8 mouse cellular contexts compared by ENCODE assay signal in the genomic region with DNA sequence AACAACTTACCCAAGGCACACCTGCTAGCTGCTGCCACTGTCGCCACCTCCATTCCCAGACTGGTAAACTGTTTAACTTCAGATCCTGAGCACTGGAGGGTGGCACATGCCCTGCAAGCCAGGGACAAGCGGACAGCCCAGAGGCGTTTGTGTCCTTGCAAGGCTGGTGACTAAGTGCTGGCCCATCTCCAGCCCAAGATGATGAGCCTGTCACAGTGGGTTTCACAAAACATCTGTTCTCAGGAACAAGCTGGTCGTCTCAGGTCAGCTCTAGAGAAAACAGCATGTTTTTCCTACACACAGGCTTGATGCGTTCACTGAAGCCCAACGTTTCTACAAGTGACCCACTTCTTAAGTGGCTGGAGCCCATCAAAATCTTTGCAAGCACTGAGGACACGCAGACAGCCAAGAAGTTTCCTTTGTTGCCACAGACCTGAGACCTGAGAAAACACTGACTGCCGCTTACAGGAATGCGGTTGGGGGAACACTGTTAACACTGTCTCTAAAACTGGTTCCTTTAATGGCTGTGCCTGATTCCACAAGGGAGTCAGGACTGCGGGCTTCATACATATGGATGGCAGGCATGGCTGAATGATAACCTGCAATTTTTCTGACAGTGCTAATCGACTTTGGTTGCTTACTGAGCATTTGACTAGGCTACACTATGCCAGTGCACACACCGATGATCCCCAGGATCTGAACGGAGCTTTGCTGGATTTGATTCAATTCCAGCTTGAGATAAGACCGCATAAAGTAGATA.
DNase-seq lines count a peak whose midpoint lies in the region; ATAC-seq lines count a peak whose summit lies in the region.
"Had no signal": no experiment of that assay in that cellular context is flagged by ENCODE, and none has a peak within 500 bp of the region (broad histone marks: within the 10 kb centered on the region; RNA-seq: fewer than 3 reads in every experiment).

No protein-coding gene starts in this region.

- no peak for ATAC-seq in activated CD4-positive, CD25-positive, alpha-beta regulatory T cell, adult 4 months
- ATAC-seq: intestine, embryonic 16.5 days had no signal

- peak; percentile 16 for DNase-seq in kidney, postnatal 14 days
- no peak for DNase-seq in kidney, adult 18-20 months
- DNase-seq in right cerebral cortex, postnatal 36 days (ENCODE audit: low spot score in 2 of 2) = peak; percentile 13 to 28
- no peak for DNase-seq in right cerebral cortex, postnatal 25 days
- peak; percentile 71 for DNase-seq in brain, adult 2 months (ENCODE audit: low read depth, low spot score)
- DNase-seq in embryo, embryonic 10 days (ENCODE audit: low spot score) = no peak

Comparison
In these comparisons a context has a peak if more than half of its experiments do, and no peak if none do; other contexts are left out.
1. DNase-seq: peak in kidney, postnatal 14 days (single experiment), right cerebral cortex, postnatal 36 days (2 of 2) and brain, adult 2 months (single experiment); none in kidney, adult 18-20 months (single experiment), right cerebral cortex, postnatal 25 days (single experiment) and embryo, embryonic 10 days (single experiment).